Mouse (Mus musculus): Measurements from ENCODE around the gene Nrip1.

Gene Nrip1

GRCm38 (mm10) chr16:76283796-76284195, 89.8 kb downstream of the Nrip1 start:
- DNase-seq (ENCODE audit: low read depth, low spot score): no peak

GRCm38 (mm10) chr16:76281850-76282249, 91.8 kb downstream of the Nrip1 start:
- DNase-seq (ENCODE audit: low read depth, low spot score): no peak

GRCm38 (mm10) chr16:76280365-76280764, 93.3 kb downstream of the Nrip1 start:
- DNase-seq (ENCODE audit: low read depth, low spot score): no peak

- DNase-seq (ENCODE audit: low read depth, low spot score): no peak
Observed at GRCm38 (mm10) chr16:76276271-76276670, 97.4 kb downstream of the Nrip1 start.

- DNase-seq (ENCODE audit: low read depth, low spot score): no peak
Observed at GRCm38 (mm10) chr16:76275584-76275983, 98.0 kb downstream of the Nrip1 start.

GRCm38 (mm10) chr16:76275166-76275565, 98.5 kb downstream of the Nrip1 start:
- DNase-seq (ENCODE audit: low read depth, low spot score): no peak

GRCm38 (mm10) chr16:76266635-76267268, 106.9 kb downstream of the Nrip1 start:
- DNase-seq (ENCODE audit: low read depth, low spot score): no peak

- no peak for DNase-seq (ENCODE audit: low read depth, low spot score)
Observed at GRCm38 (mm10) chr16:76265874-76266273, 107.8 kb downstream of the Nrip1 start.

GRCm38 (mm10) chr16:76265301-76265700, 108.3 kb downstream of the Nrip1 start:
- no peak for DNase-seq (ENCODE audit: low read depth, low spot score)

GRCm38 (mm10) chr16:76263393-76263792, 110.2 kb downstream of the Nrip1 start:
- DNase-seq (ENCODE audit: low read depth, low spot score): no peak

- DNase-seq (ENCODE audit: low read depth, low spot score): no peak
Observed at GRCm38 (mm10) chr16:76260296-76260695, 113.3 kb downstream of the Nrip1 start.

- no peak for DNase-seq (ENCODE audit: low read depth, low spot score)
Observed at GRCm38 (mm10) chr16:76251826-76252225, 121.8 kb downstream of the Nrip1 start.

- no peak for DNase-seq (ENCODE audit: low read depth, low spot score)
Observed at GRCm38 (mm10) chr16:76249345-76250091, 124.1 kb downstream of the Nrip1 start.

- no peak for DNase-seq (ENCODE audit: low read depth, low spot score)
Observed at GRCm38 (mm10) chr16:76242850-76243249, 130.8 kb downstream of the Nrip1 start.

GRCm38 (mm10) chr16:76241266-76241665, 132.4 kb downstream of the Nrip1 start:
- DNase-seq (ENCODE audit: low read depth, low spot score): no peak

- DNase-seq (ENCODE audit: low read depth, low spot score): no peak
Observed at GRCm38 (mm10) chr16:76239353-76239752, 134.3 kb downstream of the Nrip1 start.

GRCm38 (mm10) chr16:76238784-76239183, 134.8 kb downstream of the Nrip1 start:
- DNase-seq (ENCODE audit: low read depth, low spot score): no peak
